Mouse (Mus musculus): ENCODE results near the gene Snhg11.

Snhg11 gene

DNA sequence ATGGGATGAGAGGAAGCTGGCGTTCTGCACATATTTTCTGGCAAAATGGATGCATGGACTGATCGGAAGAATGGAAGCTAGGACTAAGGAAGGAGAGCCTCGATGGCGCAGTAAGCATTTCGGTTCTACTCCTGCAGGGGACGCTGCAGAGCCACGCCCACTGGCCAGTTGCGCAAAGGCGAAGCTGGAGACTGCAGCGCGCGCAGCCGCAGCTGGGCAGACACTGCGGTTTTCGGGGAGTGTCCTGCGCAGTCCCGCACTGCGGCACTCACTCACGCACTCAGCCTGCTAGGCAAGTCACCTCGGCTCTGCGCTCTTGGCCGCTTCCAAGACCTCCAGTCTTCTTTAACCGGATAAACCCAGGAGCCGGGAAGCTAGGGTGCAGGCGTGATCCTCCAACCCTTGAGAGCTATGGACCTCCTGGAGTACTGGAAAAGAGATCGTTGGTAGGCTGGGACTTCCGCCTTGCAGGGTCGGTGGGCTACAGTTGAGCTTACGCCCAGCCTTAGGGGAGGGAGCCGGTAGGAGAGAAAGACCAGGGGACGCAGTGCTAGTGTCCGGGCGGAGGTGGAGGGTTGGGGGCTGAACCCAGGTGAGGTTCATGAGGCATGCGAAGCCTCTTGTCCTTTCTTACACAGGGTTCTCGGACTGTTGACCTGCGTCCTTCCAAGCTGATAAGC lies at the start of gene Snhg11:
Snhg11 (plus strand) TSS at position 196 of the 680 bp plus-strand sequence.
- DNase-seq, result peak; percentile 80

DNA sequence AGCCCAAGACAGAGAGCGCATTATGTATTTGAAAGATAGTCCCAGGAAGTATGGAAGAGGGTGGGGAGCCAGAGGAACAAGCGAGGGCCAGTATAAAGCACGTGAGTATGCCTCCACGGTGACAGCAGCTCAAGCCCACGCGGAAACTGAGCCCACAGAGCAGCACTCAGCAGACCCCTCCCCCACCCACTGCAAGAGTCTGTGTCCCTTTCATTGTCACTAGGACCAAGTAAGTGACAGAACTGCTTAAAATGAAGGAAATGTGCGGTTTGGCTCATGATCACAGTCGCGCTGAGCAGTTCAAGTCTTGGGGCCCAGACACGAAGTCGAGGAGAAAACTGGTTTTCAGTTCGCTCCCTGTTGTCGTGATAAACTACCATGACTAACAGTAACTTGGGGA lies 41.1 kb upstream of the Snhg11 start:
- DNase-seq, result no peak

DNA sequence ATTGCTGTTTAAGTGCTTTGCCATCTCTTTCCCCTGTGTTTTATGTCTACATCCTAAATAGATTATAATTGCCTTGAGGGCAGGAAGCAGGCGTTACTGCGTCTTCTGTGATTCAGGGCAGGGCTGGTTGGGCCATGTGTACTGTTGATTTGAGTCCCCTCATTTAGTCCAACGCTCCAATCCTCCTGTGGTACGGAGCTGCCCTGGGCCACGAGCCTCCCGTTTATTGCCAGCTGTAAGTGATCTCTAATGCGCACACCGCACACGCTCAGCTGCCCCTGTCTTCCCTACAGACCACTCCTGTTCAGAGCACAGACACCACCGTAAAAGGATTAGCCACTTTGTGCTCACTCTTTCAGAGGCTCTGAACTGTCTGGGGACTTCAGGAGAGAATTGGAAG lies 37.7 kb upstream of the Snhg11 start:
- DNase-seq, result no peak

DNA sequence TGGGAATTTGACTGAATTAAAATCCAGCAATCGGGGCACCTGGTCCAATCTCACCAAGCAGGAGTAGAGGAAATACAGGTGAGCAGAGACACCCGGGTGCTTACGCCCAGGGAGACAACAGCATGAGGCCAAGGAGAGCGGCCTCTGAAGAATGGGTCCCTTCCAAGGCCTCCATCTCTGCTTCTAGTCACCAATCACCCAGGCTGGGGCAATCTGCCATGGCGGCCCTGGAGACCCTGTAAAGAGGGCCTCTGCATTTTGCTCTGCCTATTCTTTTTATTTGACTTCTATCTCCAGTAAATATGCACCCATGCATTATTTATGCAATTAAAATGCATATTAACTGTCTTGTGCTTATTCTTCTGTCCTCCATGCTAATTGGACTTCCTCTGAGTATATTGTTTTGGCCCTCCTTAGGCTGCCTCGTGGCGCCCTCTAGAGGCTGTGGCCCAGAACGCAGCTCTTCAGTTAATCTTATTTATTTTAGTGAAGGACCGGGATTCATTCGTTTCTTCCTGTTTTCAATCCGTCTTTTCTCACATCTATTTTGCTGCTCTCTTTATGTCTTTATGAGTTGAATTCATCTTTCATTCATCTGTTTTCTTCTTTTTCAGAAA lies 35.4 kb upstream of the Snhg11 start:
- DNase-seq, result peak; percentile 82

DNA sequence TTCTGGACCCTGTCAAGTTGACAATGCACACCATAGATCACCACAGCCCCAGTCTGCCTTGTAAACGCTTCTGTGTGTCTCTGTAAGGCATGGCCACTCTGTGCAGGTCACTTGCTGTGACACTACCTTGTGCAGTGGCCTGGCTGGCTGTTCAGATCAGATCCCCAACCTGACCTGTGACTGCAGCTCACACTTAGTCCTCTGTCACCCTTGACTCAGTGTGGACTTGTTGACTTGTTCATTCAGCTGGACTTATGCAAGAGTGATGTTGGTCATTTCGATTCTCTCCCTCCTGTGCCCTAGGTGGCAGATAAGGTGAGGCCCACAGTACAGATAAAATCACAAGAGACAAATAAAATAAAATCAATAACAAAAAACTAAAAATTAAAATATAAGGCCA lies 34.1 kb upstream of the Snhg11 start:
- no peak for DNase-seq

DNA sequence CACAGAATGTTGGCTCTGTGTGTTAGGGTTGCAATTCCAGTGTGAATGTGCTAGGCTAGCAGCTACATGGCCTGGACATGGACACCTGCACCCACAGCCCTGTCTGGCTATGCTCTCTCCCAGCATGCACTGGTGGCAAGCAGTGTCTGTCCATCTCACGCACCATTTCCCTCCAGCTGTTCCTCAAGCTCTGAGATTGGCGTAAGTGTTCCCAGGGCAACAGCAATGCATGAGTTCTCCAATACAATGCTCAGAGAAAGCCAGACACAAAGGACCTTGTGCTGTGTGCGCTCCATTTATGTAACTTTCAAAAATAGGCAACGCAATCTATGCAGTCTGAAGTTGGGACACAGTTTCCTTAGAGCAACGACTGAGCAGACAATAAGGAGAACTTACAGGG lies 31.9 kb upstream of the Snhg11 start:
- no peak for DNase-seq

DNA sequence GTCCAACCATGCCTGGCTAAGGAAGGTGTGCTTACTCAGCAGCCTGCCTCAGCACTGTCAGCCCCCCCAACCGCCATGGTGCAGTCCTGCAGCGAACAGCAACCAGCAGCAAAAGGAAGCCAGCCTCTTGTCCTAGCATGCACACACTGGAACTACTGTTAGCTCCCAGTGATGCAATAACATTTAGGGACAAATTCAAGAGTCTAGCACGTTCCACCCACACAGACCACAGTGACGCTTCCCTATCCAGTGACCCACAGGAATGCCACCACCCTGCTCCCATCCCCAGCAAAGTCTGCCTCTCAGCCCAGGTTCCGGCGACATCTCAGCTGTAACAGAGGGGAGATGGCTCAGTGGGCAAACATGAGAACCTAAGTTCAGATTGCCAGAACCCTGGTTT lies 29.0 kb upstream of the Snhg11 start:
- no peak for DNase-seq

DNA sequence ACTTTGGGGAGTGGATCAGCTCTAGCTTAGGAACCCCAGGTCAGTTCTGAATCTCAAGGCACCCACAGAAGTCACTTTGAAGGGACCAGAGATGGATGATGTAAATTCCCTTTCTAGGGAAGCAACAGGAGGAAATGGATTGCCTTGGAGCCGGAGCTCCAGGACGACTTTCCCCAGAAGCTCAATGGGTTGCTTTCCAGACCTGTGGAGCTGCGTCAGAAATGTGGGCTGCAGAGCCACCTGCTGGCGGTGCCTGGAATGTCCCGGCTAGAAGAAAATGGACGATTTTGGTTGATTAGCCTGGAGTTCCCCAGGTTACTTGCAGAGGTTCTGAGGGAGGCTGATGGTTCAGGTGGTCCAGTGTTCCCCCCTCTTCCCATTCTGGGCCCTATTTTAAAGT lies 27.6 kb upstream of the Snhg11 start:
- DNase-seq, result peak; percentile 82

DNA sequence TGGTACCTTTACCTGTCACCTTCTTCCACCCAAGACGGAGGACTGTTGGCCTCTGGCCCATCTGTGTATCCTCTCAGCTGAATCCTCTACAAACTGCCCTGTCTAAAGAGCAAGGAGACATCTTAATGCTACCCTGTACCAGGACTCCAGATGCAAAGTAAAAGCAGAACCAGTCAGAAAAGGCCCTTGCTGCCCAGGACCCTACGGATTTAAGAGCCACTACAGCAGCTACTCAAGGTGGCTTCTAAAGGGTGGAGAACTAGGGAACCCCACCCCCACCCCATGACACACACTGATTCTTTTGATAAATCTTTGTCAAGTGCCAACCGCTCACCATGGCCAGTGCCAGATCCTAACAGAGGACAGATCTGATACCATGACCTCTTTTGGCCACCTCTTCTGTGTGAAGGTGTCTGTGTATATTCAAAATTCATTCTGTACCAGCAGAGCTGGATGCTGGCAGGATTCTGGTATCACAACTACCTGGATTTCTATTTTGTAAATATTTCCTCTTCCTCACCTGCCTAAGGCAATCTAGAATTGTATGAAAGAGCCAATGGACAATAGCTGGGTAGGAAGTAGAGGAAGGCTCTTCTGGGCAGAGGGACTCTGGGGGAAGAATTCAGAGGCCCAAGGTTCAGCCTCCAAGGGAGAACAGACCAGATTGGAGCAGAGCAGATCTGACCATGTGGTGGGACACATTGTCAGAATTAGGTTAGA lies 22.5 kb upstream of the Snhg11 start:
- no peak for DNase-seq

DNA sequence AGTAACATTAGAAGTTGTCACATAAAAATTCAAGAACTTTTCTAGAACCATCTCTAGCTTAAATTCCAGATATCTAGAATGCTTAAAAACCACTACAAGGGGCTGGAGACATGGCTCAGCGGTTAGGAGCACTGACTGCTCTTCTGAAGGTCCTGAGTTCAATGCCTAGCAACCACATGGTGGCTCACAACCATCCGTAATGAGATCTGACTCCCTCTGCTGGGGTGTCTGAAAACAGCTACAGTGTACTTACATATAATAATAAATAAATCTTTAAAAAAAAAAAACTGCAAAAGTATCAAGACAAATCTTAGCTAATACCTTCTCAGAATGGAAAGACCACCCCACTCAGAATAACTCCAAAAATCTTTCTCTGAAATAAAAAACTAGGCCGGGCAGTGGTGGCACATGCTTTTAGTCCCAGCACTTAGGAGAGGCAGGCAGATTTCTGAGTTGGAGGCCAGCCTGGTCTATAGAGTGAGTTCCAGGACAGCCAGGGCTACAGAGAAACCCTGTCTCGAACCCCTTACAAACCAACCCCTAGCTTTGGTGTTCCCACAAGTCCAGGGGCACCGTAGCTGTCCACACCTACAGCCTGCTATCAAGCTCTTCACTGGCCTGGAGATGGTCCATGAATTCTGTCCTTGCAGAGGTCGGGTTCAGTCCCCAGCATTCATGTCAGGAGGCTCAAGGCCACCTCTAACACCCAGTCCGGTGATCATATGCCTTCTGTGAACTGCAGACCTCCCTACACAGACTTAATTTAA lies 20.9 kb upstream of the Snhg11 start:
- DNase-seq, result no peak

DNA sequence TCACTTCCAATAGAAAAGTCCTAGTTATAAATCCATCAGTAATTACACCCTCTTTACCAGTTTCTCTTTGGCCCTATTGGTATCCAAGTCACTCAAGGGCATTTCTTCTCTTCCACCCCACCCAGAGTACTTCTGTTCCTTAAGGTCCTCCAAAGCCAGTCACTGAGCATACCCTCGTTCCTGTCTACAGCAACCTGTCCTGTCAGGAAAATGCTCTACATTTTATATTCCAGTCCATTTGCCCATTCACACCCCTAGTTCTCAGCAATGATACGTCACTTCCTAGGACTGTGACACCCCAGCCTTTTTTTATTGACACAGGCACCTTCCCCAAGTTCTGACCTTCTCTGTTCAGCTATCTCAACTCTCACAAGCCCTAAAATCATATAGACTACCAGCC lies 20.2 kb upstream of the Snhg11 start:
- DNase-seq, result no peak

DNA sequence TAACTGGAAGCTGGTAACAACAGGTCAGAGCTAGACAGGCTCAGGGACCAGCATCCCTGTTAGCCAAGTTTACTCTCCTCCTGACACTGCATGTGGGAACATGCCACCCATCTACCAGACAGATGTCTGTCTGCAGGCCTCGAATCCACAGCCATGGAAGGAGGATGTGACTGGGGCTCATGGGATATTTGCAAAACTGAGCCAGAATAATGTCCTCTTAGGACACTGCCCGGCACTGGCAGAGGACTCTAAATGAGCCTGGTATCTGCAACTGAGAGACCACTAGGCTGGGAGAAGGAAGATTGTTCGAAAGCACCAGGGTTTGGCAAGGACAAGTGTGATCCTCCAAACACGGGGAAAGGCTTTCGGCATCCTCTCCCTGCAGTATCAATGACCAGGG lies 19.3 kb upstream of the Snhg11 start:
- no peak for DNase-seq

DNA sequence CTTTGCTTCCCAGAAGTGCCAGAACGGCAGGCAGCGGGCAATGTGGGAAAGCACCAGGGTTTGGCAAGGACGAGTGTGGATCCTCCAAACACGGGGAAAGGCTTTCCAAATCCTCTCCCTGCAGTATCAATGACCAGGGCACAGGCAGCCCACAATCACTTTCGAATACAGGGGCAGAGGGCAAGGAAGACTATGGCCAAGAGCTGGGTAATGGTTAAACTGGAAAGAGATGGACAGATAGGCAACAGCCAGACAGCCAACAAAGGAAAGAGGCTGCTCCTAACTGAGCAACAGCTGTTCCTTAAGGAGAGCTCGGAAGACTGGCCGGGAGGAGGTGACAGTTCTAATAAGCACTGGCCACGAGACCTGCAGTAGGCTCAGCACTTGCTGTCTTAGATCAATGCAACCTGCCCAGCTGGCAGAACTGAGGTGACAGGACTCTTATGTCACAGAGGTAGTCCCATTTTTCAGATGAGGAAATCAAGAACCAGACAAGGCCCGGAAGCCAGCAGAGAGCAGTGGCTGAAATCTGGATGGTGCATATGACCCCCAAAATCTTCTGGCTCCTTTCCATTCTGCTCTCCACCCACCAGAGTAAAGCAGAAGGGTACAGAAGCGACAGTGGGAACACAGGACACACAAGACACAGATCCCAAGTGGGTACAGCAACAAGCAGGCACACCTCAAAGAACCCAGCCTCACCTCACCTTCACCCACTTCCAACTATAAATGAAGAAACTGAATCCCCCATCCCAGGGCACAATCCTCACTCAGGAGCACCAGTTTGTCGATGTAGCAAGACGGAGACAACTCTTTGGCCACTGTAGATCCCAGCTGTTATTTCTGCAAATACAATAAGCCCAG lies 15.4 kb upstream of the Snhg11 start:
- DNase-seq, result no peak

DNA sequence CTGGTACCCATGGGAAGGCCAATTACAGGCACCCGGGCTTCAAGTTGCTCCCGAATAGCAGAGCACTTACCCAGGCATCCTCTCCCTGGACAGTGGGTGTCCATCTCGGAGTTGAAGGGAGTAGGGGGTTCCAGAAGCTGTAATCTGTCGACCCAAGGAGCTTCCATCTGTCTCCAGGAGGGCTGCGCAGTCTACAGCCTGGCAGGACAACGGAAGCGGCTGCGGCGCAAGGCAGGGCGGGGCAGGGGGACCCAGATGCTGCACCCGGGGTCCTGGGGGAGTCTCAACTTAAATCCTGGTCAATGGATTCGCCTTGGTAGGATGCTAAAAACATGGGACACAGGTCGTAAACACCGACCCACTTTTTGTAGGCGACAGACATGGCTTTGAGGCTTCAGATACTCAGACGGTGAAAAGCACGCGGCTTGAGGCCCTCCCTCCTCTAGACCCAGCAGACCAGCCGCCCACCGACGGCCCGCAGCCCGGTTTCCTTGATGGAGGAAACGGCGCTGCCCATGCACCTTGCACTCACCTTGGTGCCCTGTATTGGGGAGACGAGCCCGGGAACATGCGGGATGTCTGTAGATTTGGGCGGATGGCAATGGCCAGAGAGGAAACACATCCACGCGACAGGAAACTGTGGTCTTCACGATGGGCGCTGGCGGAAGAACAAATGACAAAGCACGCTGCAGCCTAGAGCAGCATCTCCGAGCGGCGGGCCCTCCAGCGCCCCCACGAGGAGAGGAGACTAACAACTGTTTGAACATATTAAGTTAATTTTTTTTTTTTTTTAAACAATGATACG lies 14.4 kb upstream of the Snhg11 start:
- DNase-seq, result peak; percentile 92

DNA sequence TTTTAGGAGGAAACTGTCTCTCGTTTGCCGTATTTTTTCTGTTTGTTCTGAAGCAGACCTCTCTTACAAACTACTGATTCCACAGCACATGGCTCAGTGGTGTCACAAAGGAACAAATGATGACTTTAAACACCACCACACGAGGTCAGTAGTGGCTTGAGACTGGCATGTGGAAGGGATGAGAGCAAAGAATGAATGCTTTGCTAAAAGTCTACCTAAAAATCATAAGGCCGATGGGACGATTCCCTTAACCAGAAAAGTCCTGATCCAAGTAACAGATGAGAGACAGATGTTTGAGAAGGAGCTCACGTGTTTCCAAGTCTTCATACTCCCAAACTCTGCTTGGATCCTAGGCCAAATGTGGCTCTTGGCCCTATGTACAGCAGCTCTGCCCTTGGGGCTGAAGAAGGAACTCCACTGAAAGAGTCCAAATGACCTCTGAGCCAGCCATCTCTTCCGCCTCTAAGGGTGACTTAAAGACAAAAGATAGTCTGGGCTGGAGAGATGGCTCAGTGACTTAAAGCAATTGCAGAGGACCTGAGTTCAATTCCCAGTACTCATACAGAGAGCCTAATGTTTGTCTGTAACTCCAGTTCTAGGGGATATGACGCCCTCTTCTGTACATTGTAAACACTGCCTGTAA lies 13.6 kb upstream of the Snhg11 start:
- no peak for DNase-seq

DNA sequence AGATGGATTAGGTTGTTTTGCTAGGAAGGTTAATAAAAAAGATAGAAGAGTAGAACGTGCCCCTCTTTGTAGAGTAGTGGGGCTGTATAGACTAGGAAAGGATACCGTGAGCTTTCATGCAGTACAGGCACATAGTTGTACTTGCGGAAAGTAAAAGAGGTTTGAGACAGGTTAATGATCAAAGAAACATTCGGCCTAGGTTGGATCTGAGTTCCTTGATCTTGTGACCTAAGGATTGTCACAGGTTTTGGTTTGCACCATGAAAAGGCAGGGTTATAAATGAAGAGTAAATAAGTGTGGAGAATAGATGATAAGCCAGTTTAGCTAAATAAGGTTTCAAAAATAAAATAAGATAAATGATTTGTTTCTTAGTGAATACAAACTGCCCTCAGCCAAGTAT lies 11.3 kb upstream of the Snhg11 start:
- DNase-seq, result no peak

DNA sequence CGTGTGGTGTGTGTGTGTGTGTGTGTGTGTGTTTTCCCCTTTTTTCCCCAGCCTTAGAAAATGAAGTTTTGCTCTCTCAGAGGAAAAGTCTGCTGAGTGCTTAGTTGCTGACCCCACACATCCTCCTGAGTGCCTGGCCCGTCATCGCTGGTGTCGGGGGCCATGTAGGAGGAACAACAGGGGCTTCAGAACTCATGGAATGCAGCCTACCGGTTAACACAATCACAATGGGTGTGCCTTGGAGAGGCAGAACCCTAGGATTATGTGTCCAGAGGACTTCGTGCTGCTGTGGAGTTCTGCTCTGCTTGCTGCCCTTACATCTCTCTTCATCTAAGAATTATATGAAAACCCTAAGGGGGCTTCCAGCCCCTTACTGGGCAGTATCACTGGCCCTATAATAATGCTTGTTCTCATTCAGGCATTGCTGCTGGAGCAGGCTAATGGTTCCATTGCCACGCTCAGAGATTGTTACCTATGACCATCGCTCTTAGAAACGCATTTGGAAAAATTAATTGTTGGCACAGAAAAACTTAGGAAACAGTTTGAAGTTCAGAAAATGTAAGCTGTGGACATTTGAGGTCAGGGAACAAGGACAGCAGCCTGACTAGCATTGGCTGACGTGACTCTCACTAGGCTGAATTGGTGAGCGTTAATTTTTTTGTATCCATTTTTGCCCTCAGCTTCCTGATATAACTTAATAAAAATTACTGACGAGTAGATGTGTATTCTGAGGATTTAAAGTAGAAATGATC lies 10.2 kb upstream of the Snhg11 start:
- no peak for DNase-seq

DNA sequence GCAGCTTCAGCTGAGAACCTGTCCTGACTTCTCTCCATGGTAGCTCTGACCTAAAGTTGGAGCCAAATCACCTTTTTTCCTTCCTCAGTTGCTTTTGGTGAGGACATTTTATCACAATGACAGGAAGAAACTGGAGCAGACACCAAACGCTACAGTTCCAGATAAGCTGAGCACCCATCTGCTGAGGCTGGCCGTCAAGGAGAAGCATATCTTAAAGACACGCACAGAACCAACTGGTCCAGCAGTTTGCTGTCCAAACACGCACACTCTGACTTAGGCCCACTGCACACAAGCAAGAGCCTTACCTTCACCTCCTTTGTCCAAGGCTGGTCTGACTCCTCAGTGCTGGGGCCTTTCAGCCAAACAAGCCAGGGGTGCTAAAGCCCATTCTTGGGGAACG lies 7.8 kb upstream of the Snhg11 start:
- DNase-seq, result no peak

DNA sequence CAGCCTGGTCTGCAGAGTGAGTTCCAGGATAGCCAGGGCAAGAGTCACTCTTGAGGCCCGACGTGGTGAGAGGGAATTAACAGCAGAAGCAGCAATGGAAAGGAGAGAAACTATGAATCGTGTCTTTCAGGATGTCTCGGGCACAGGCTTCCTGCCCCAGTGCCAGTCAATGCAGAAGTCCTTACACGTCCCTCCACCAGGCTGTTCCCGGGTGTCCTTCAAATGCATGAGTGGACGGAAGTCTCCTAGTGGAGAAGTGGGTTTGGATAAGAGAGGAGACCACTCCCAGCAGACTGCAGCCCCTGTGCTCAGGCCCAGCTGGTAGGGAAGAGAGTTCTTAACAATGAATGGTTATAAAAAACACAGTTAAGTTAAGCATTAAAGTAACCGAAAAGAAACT lies 7.1 kb upstream of the Snhg11 start:
- no peak for DNase-seq

DNA sequence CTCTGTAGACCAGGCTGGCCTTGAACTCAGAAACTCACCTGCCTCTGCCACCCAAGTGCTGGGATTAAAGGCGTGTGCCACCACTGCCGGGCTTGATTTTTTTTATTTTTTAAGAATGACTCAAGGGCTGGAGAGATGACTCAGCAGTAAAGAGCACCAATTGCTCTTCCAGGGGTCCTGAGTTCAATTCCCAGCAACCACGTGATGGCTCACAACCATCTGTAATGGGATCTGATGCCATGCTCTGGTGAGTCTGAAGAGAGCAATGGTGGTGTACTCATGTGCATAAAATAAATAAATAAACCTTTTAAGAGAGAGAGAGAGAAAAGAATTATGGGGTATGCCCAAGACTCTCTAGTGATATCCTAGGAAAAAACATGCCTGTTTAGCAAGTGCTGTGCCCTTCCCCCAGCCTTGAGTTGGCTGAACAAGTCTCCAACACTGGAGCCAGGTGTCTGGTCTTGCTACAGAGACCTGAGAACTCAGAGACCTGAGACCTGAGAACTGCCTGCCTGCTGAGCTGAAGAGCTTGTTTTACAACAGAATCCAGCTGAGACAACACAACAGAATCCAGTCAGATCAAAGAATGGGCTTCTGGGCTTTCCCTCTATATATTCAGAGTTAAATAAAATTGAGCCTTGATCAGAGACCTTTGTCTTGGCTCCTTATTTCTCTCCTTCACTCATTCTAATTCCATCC lies 5.8 kb upstream of the Snhg11 start:
- DNase-seq, result no peak

All from right cerebral cortex, postnatal 4 days (tissue).